Mouse (Mus musculus): Measurements from ENCODE around the gene Prf1.

Prf1 gene

GRCm38 (mm10) chr10:61290016-61290415 lies 7.6 kb upstream of the Prf1 start:
- DNase-seq (ENCODE audit: low spot score), result no peak

- DNase-seq (ENCODE audit: low spot score), result no peak
Observed at GRCm38 (mm10) chr10:61290479-61290878, 7.2 kb upstream of the Prf1 start.

GRCm38 (mm10) chr10:61294242-61294641 lies 3.4 kb upstream of the Prf1 start:
- no peak for DNase-seq (ENCODE audit: low spot score)

- DNase-seq (ENCODE audit: low spot score), result no peak
Observed at GRCm38 (mm10) chr10:61296713-61297445, 754 bp upstream of the Prf1 start.

- no peak for DNase-seq (ENCODE audit: low spot score)
Observed at GRCm38 (mm10) chr10:61300996-61301395, 3.4 kb downstream of the Prf1 start.

GRCm38 (mm10) chr10:61304046-61304445 lies 6.4 kb downstream of the Prf1 start:
- no peak for DNase-seq (ENCODE audit: low spot score)

- DNase-seq (ENCODE audit: low spot score), result no peak
Observed at GRCm38 (mm10) chr10:61305928-61306590, 8.4 kb downstream of the Prf1 start.

- no peak for DNase-seq (ENCODE audit: low spot score)
Observed at GRCm38 (mm10) chr10:61308706-61309320, 11.2 kb downstream of the Prf1 start.

- no peak for DNase-seq (ENCODE audit: low spot score)
Observed at GRCm38 (mm10) chr10:61312159-61312558, 14.5 kb downstream of the Prf1 start.

GRCm38 (mm10) chr10:61312754-61313153 lies 15.1 kb downstream of the Prf1 start:
- no peak for DNase-seq (ENCODE audit: low spot score)

GRCm38 (mm10) chr10:61313750-61314149 lies 16.1 kb downstream of the Prf1 start:
- DNase-seq (ENCODE audit: low spot score), result no peak

GRCm38 (mm10) chr10:61315324-61315880 lies 17.8 kb downstream of the Prf1 start:
- no peak for DNase-seq (ENCODE audit: low spot score)

- DNase-seq (ENCODE audit: low spot score), result no peak
Observed at GRCm38 (mm10) chr10:61318527-61318926, 20.9 kb downstream of the Prf1 start.

- DNase-seq (ENCODE audit: low spot score), result no peak
Observed at GRCm38 (mm10) chr10:61324717-61325116, 27.1 kb downstream of the Prf1 start.

- no peak for DNase-seq (ENCODE audit: low spot score)
Observed at GRCm38 (mm10) chr10:61325782-61326328, 28.2 kb downstream of the Prf1 start.

GRCm38 (mm10) chr10:61327545-61327944 lies 29.9 kb downstream of the Prf1 start:
- DNase-seq (ENCODE audit: low spot score), result no peak

- DNase-seq (ENCODE audit: low spot score), result no peak
Observed at GRCm38 (mm10) chr10:61328927-61329326, 31.3 kb downstream of the Prf1 start.

GRCm38 (mm10) chr10:61331046-61331445 lies 33.4 kb downstream of the Prf1 start:
- DNase-seq (ENCODE audit: low spot score), result no peak

- no peak for DNase-seq (ENCODE audit: low spot score)
Observed at GRCm38 (mm10) chr10:61334545-61334944, 36.9 kb downstream of the Prf1 start.

GRCm38 (mm10) chr10:61336137-61336536 lies 38.5 kb downstream of the Prf1 start:
- no peak for DNase-seq (ENCODE audit: low spot score)

- no peak for DNase-seq (ENCODE audit: low spot score)
Observed at GRCm38 (mm10) chr10:61336592-61336991, 39.0 kb downstream of the Prf1 start.

- DNase-seq (ENCODE audit: low spot score), result no peak
Observed at GRCm38 (mm10) chr10:61337665-61338064, 40.0 kb downstream of the Prf1 start.

- DNase-seq (ENCODE audit: low spot score), result no peak
Observed at GRCm38 (mm10) chr10:61339216-61339615, 41.6 kb downstream of the Prf1 start.

Measured in ovary, adult 18-20 months (tissue).